Mouse (Mus musculus): ENCODE data around the gene Nabp2.

Gene Nabp2

DNA sequence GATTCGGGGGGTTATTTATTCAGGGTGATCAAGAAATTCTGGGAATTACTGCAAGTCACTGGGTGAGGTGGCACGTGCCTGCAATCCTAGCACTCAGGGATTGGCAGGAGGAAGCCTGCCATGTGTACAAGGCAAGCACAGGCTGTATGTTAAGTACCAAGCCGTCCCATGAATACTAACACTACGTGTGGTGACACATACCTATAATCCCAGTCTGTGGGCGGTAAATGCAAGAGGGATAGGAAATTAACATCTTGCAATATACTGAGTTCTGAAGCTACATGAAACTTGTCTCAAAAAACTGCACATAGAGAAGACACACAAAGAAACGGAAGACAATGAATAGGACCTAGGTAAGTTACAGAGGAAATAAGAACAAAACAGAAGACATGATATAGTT lies 39.7 kb upstream of the Nabp2 start:
- no peaks in the 10 kb centered on the region for H3K9me3 ChIP-seq (ENCODE audit: low read length)
- peaks cover 3% of the 10 kb centered on the region; the same call in 1 of the 2 replicates for H3K27me3 ChIP-seq (ENCODE audit: insufficient read depth, low read length)
- no peaks in the 10 kb centered on the region for H3K36me3 ChIP-seq (ENCODE audit: insufficient read depth, low read length)
- TF ChIP-seq CTCF (conservative IDR thresholded peaks at IDR 0.05; ENCODE audit: low read length), result no peak
- TF ChIP-seq NANOG (IDR thresholded peaks at IDR 0.05; ENCODE audit: borderline replicate concordance, low read length), result no peak
- no peak for TF ChIP-seq POU5F1 (IDR thresholded peaks at IDR 0.05; ENCODE audit: borderline replicate concordance, low read length)
- no peak overlapping the region for H3K4me3 ChIP-seq (replicated peaks; ENCODE audit: low read length)
- H3K4me1 ChIP-seq (replicated peaks; ENCODE audit: low read depth, low read length), result peaks cover 12% of the 10 kb centered on the region

DNA sequence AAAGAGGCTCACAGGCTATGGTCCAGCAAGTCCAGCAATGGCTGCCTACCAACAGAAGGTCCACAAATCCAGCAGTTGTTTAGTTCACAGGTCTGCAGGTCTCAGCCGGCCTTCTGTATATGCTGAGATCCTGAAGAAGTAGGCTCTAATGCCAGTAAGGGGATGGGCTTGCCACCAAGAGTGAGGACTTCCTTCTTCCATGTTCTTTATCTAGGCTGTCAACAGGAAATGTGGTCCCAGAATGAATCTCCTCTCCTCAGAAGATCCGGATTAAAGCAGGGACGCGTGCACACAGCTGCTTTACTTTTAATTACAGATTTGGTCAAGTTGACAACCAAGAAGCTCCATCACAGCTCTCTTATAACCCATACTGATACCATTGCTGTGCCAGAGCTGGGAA lies 34.1 kb upstream of the Nabp2 start:
- no peaks in the 10 kb centered on the region for H3K27me3 ChIP-seq (ENCODE audit: insufficient read depth, low read length)
- no peaks in the 10 kb centered on the region for H3K9me3 ChIP-seq (ENCODE audit: low read length)
- TF ChIP-seq CTCF (conservative IDR thresholded peaks at IDR 0.05; ENCODE audit: low read length), result no peak
- TF ChIP-seq NANOG (IDR thresholded peaks at IDR 0.05; ENCODE audit: borderline replicate concordance, low read length), result no peak
- TF ChIP-seq POU5F1 (IDR thresholded peaks at IDR 0.05; ENCODE audit: borderline replicate concordance, low read length), result no peak
- H3K36me3 ChIP-seq (ENCODE audit: insufficient read depth, low read length), result peaks cover 30% of the 10 kb centered on the region
- peaks cover 15% of the 10 kb centered on the region for H3K4me1 ChIP-seq (replicated peaks; ENCODE audit: low read depth, low read length)
- H3K4me3 ChIP-seq (replicated peaks; ENCODE audit: low read length), result no peak overlapping the region

DNA sequence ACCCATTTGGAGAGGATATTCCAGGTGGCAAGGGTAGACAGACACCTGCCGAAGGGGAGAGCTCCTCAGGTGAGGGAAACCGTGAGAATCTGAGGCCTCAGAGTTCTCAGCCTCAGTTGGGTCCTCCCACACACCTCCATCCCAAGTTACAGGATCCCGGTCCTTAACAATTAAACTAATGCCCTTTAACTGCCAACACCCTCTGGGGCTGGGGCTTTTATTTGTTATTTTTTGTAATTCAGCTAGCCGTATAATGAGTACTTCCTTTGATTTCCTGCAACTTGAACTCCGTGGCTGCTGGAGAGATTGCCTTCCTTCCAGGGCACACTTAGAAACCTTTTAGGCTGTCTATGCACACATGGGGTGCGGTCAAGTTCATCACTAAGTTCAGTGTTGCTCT lies 33.1 kb upstream of the Nabp2 start:
- peaks cover 40% of the 10 kb centered on the region for H3K36me3 ChIP-seq (ENCODE audit: insufficient read depth, low read length)
- H3K27me3 ChIP-seq (ENCODE audit: insufficient read depth, low read length), result no peaks in the 10 kb centered on the region
- TF ChIP-seq POU5F1 (IDR thresholded peaks at IDR 0.05; ENCODE audit: borderline replicate concordance, low read length), result no peak
- TF ChIP-seq NANOG (IDR thresholded peaks at IDR 0.05; ENCODE audit: borderline replicate concordance, low read length), result no peak
- TF ChIP-seq CTCF (conservative IDR thresholded peaks at IDR 0.05; ENCODE audit: low read length), result no peak
- peaks cover 25% of the 10 kb centered on the region for H3K4me1 ChIP-seq (replicated peaks; ENCODE audit: low read depth, low read length)
- no peaks in the 10 kb centered on the region for H3K9me3 ChIP-seq (ENCODE audit: low read length)
- no peak overlapping the region for H3K4me3 ChIP-seq (replicated peaks; ENCODE audit: low read length)

DNA sequence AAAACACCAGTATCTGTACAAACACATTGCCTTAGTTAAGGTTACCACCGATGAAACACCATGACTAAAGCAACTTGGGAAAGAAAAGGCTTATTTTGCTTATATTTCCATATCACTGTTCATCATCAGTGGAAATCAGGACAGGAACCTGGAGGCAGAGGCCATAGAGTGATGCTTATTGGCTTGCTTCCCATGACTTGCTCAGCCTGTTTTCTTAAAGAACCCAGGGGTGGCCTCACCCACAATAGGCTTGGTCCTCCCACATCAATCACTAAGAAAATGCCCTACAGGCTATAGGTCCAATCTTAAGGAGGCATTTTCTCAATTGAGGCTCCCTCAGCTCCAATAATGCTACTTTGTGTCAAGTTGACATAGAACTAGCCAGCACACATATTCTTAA lies 31.4 kb upstream of the Nabp2 start:
- Histone ChIP-seq H3K9me3 (ENCODE audit: low read length) (no peaks in the 10 kb centered on the region), H3K4me1 (replicated peaks; ENCODE audit: low read depth, low read length) (peaks cover 41% of the 10 kb centered on the region), H3K36me3 (ENCODE audit: insufficient read depth, low read length) (peaks cover 57% of the 10 kb centered on the region), H3K27me3 (ENCODE audit: insufficient read depth, low read length) (no peaks in the 10 kb centered on the region), H3K4me3 (replicated peaks; ENCODE audit: low read length) (no peak overlapping the region)
- TF ChIP-seq CTCF (conservative IDR thresholded peaks at IDR 0.05; ENCODE audit: low read length), result no peak
- no peak for TF ChIP-seq POU5F1 (IDR thresholded peaks at IDR 0.05; ENCODE audit: borderline replicate concordance, low read length)
- no peak for TF ChIP-seq NANOG (IDR thresholded peaks at IDR 0.05; ENCODE audit: borderline replicate concordance, low read length)

DNA sequence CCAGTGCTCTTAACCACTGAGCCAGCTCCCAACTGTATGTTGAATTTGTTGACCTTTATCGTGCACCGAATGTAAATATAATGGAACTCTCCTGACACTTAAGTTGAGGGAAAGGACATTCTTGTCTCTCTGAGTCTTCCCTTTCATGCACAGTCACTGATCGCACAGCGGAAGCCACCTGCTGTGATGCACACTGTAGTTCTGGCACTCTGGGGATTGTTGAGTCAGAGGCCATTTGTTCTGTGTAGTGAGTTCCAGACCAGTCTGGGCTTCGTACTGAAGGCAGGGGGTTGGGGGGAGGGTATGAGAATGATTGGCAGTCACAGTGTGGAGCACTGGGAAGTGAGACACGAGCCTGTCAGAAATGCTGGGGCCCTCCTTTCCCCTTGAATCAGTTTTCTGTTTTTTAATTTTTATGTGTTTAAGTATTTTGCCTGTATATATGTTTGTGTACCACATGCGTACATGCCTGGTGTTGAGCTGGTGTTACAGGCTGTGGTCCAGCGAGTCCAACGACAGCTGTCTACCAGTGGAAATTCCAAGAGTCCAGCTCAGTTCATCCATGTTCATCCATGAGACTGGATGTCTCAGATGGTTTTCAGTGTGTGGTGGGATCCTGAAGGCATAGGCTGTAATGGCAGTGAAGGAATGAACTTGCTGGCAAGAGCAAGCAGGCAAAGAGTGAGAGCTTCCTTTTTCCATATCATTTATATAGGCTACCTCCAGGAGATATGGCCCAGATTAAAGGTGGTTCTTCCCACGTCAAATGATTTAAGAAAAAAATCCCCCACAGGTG lies 30.2 kb upstream of the Nabp2 start:
- TF ChIP-seq NANOG (IDR thresholded peaks at IDR 0.05; ENCODE audit: borderline replicate concordance, low read length) (peak; percentile 42; the same call in 1 of the 2 replicates), CTCF (conservative IDR thresholded peaks at IDR 0.05; ENCODE audit: low read length) (no peak)
- H3K4me1 ChIP-seq (replicated peaks; ENCODE audit: low read depth, low read length), result peaks cover 42% of the 10 kb centered on the region
- H3K4me3 ChIP-seq (replicated peaks; ENCODE audit: low read length), result no peak overlapping the region
- peaks cover 69% of the 10 kb centered on the region for H3K36me3 ChIP-seq (ENCODE audit: insufficient read depth, low read length)
- no peaks in the 10 kb centered on the region for H3K27me3 ChIP-seq (ENCODE audit: insufficient read depth, low read length)
- no peaks in the 10 kb centered on the region for H3K9me3 ChIP-seq (ENCODE audit: low read length)

DNA sequence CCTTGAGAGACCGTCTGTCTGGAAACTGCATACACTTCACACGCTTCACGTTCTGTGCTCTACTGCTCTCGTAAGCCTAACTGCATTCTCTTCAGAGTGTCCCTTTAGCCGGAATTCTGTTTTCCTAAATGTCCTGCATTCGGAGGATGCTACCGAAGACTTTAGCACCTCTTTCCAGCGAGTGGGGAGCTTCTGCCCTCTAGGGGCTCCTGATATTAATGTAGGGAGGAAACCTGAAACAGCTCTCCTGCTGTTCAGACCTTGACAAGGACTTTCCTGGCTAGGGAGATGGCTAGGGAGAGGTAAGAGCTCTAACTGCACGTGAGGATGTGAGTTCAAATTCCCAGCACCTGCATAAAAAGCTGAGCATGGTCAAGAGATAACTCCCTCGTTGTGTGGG lies 29.1 kb upstream of the Nabp2 start:
- Histone ChIP-seq H3K27me3 (ENCODE audit: insufficient read depth, low read length) (no peaks in the 10 kb centered on the region), H3K9me3 (ENCODE audit: low read length) (no peaks in the 10 kb centered on the region), H3K4me3 (replicated peaks; ENCODE audit: low read length) (no peak overlapping the region), H3K36me3 (ENCODE audit: insufficient read depth, low read length) (peaks cover 80% of the 10 kb centered on the region), H3K4me1 (replicated peaks; ENCODE audit: low read depth, low read length) (peaks cover 42% of the 10 kb centered on the region)
- TF ChIP-seq CTCF (conservative IDR thresholded peaks at IDR 0.05; ENCODE audit: low read length), result peak; percentile 37
- TF ChIP-seq NANOG (IDR thresholded peaks at IDR 0.05; ENCODE audit: borderline replicate concordance, low read length), result no peak

DNA sequence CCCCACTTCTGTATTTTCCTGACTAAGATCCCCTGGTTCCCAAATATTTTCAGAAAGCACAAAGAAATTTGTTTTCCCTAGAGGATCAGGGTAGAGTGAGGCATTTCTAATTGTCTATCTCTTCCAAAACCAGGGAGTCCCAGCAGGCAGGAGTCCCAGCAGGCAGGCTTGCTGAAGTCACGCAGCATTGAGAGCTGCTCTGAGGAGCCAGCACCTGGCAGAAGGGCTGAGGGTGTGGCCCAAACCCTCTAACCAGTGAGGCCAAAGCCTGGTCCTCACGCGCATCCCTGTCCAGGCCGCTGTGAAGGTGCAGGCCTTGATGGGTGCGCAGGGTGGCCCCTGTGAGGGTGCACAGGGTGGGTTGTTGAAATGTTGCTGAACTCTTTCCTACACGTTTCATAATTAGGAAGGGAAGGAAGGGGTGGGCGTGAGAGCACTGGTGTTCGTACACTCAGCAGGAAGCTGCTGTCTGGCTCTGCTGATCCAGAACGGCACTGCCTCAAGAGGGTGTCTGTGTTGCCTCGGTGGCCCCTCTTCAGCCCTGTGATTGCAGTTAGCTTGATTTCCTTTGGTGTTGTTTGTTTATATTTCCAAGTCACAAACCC lies 27.5 kb upstream of the Nabp2 start:
- TF ChIP-seq NANOG (IDR thresholded peaks at IDR 0.05; ENCODE audit: borderline replicate concordance, low read length) (no peak), CTCF (conservative IDR thresholded peaks at IDR 0.05; ENCODE audit: low read length) (no peak), POU5F1 (IDR thresholded peaks at IDR 0.05; ENCODE audit: borderline replicate concordance, low read length) (no peak)
- H3K4me1 ChIP-seq (replicated peaks; ENCODE audit: low read depth, low read length), result peaks cover 55% of the 10 kb centered on the region
- H3K27me3 ChIP-seq (ENCODE audit: insufficient read depth, low read length), result no peaks in the 10 kb centered on the region
- H3K36me3 ChIP-seq (ENCODE audit: insufficient read depth, low read length), result peaks cover 85% of the 10 kb centered on the region
- no peaks in the 10 kb centered on the region for H3K9me3 ChIP-seq (ENCODE audit: low read length)
- no peak overlapping the region for H3K4me3 ChIP-seq (replicated peaks; ENCODE audit: low read length)

DNA sequence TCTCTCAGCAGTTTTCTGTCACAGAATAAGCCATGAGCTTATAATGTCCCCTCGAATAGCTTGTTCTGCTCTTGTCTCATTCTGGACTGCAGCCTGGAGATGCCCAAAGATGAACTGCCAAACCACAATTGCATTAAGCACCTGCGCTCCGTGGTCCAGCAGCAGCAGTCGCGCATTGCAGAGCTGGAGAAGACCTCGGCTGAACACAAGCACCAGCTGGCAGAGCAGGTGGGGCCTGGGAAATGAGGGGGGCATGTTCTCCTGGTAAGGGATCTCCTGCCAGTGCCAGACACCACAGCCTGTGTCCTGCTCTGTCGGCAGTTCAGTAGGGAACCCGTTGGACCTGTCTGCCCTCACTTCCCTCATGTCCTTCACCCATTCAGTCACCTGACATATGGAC lies 25.1 kb upstream of the Nabp2 start:
- no peaks in the 10 kb centered on the region for H3K27me3 ChIP-seq (ENCODE audit: insufficient read depth, low read length)
- H3K4me1 ChIP-seq (replicated peaks; ENCODE audit: low read depth, low read length), result peaks cover 56% of the 10 kb centered on the region
- peaks cover 84% of the 10 kb centered on the region for H3K36me3 ChIP-seq (ENCODE audit: insufficient read depth, low read length)
- no peaks in the 10 kb centered on the region for H3K9me3 ChIP-seq (ENCODE audit: low read length)
- no peak overlapping the region for H3K4me3 ChIP-seq (replicated peaks; ENCODE audit: low read length)
- TF ChIP-seq NANOG (IDR thresholded peaks at IDR 0.05; ENCODE audit: borderline replicate concordance, low read length), result no peak
- no peak for TF ChIP-seq CTCF (conservative IDR thresholded peaks at IDR 0.05; ENCODE audit: low read length)
- no peak for TF ChIP-seq POU5F1 (IDR thresholded peaks at IDR 0.05; ENCODE audit: borderline replicate concordance, low read length)

Measured in E14TG2a.4 (cell line).